Mouse (Mus musculus) kidney, embryonic 16.5 days (tissue): Measurements from ENCODE around the gene Fxyd2. TPM values are rescaled to one million over a fixed set of nuclear protein-coding genes. Genes with fewer than 3 reads are reported as not detected.

ENCODE experiments used
- ATAC-seq: fragments of 200-750 bp; cut with Nextera tagmentation; 2 replicates; pipeline ENCODE4 v1.8.0; 2017; ENCODE audit warnings: moderate TSS enrichment; ENCODE audit not compliant: low FRiP score, low TSS enrichment
- H3K27ac ChIP-seq: fragments of 300-500 bp; sonication (generic); 2 replicates; pipeline ENCODE4 v1.5.1; 2014; ENCODE audit warnings: low read length
- H3K27me3 ChIP-seq: fragments of 300-500 bp; sonication (generic); 2 replicates; pipeline ENCODE4 v1.6.1; 2014; ENCODE audit warnings: low read length, control low read depth, mixed read lengths; ENCODE audit not compliant: insufficient read depth
- H3K36me3 ChIP-seq: fragments of 300-500 bp; sonication (generic); 2 replicates; pipeline ENCODE4 v1.6.1; 2014; ENCODE audit warnings: low read length, control low read depth, mixed read lengths; ENCODE audit not compliant: insufficient read depth
- H3K4me1 ChIP-seq: fragments of 300-500 bp; sonication (generic); 2 replicates; pipeline ENCODE4 v1.6.1; 2014; ENCODE audit warnings: low read length, control low read depth, mixed read lengths; ENCODE audit not compliant: insufficient read depth
- H3K4me2 ChIP-seq: fragments of 300-500 bp; sonication (generic); replicated peaks from 2 replicates; pipeline ENCODE4 v1.6.1; 2014; ENCODE audit warnings: low read depth, low read length
- H3K4me3 ChIP-seq: fragments of 300-500 bp; sonication (generic); 2 replicates; pipeline ENCODE4 v1.5.1; 2014; ENCODE audit warnings: mild to moderate bottlenecking, low read length
- H3K9ac ChIP-seq: fragments of 300-500 bp; sonication (generic); replicated peaks from 2 replicates; pipeline ENCODE4 v1.6.1; 2014; ENCODE audit warnings: low read length
- H3K9me3 ChIP-seq: fragments of 300-500 bp; sonication (generic); 2 replicates; pipeline ENCODE4 v1.6.1; 2016; ENCODE audit warnings: low read length, control low read depth
- WGBS: fragments of 180-500 bp; shearing (Covaris S2); extraction: QIAGEN DNeasy Blood & Tissue Kit; methylation state at CpG from one replicate; pipeline ENCODE4 v1.1.7; 2014; 5-methylcytosine and 5-hydroxymethylcytosine counted together
- polyA plus RNA-seq: library from polyadenylated mRNA; unstranded; fragments of >200 nt; fragmentation: Nextera tagmentation; extraction: Ambion mirVana; gene quantifications from 2 replicates; pipeline ENCODE4 v1.2.1, GENCODE M21; 2015

The Fxyd2 gene
- polyA plus RNA-seq, 1 experiment from 2014 or later = 828 TPM

GRCm38 (mm10) chr9:45388385-45388994, 11.0 kb upstream of the Fxyd2 start:
- 35% methylated on average over 12 of the region's 12 CpGs for WGBS
- H3K27ac ChIP-seq = no peak overlapping the region
- no peak overlapping the region for H3K4me3 ChIP-seq
- H3K4me1 ChIP-seq = no peaks in the 10 kb centered on the region
- H3K36me3 ChIP-seq = peaks cover 6% of the 10 kb centered on the region; the same call in 1 of the 2 replicates
- peak; percentile 81 for ATAC-seq
- H3K27me3 ChIP-seq = no peaks in the 10 kb centered on the region
- no peak overlapping the region for H3K9ac ChIP-seq
- no peak overlapping the region for H3K4me2 ChIP-seq
- no peaks in the 10 kb centered on the region for H3K9me3 ChIP-seq

GRCm38 (mm10) chr9:45389596-45389995, 9.9 kb upstream of the Fxyd2 start:
- no peaks in the 10 kb centered on the region for H3K4me1 ChIP-seq
- no peak for ATAC-seq
- 81% methylated on average over 8 of the region's 8 CpGs for WGBS

GRCm38 (mm10) chr9:45391299-45391698, 8.2 kb upstream of the Fxyd2 start:
- Histone ChIP-seq H3K27me3 (no peaks in the 10 kb centered on the region), H3K4me3 (no peak overlapping the region), H3K4me1 (no peaks in the 10 kb centered on the region), H3K4me2 (no peak overlapping the region), H3K9me3 (no peaks in the 10 kb centered on the region), H3K27ac (no peak overlapping the region), H3K36me3 (peaks cover 14% of the 10 kb centered on the region; the same call in 1 of the 2 replicates), H3K9ac (no peak overlapping the region)
- WGBS = 68% methylated on average over 7 of the region's 7 CpGs
- ATAC-seq = no peak

More at GRCm38 (mm10) chr9:45389596-45389995, 9.9 kb upstream of the Fxyd2 start:
- Histone ChIP-seq H3K27me3 (no peaks in the 10 kb centered on the region), H3K36me3 (peaks cover 11% of the 10 kb centered on the region; the same call in 1 of the 2 replicates), H3K9me3 (no peaks in the 10 kb centered on the region), H3K4me2 (no peak overlapping the region), H3K4me3 (no peak overlapping the region), H3K9ac (no peak overlapping the region), H3K27ac (no peak overlapping the region)

GRCm38 (mm10) chr9:45395218-45395617, 4.3 kb upstream of the Fxyd2 start:
- Histone ChIP-seq H3K36me3 (peaks cover 14% of the 10 kb centered on the region; the same call in 1 of the 2 replicates), H3K4me3 (no peak overlapping the region), H3K27me3 (no peaks in the 10 kb centered on the region), H3K4me1 (no peaks in the 10 kb centered on the region; the same call in 1 of the 2 replicates), H3K9ac (no peak overlapping the region), H3K9me3 (no peaks in the 10 kb centered on the region), H3K27ac (no peak overlapping the region), H3K4me2 (no peak overlapping the region)
- no peak for ATAC-seq
- 80% methylated on average over 6 of the region's 6 CpGs for WGBS

GRCm38 (mm10) chr9:45395796-45396195, 3.7 kb upstream of the Fxyd2 start:
- no peak overlapping the region for H3K4me3 ChIP-seq
- H3K4me1 ChIP-seq = no peaks in the 10 kb centered on the region; the same call in 1 of the 2 replicates
- no peak overlapping the region for H3K4me2 ChIP-seq
- ATAC-seq = no peak
- no peak overlapping the region for H3K27ac ChIP-seq
- H3K27me3 ChIP-seq = no peaks in the 10 kb centered on the region
- no peak overlapping the region for H3K9ac ChIP-seq
- 34% methylated on average over 3 of the region's 3 CpGs for WGBS
- peaks cover 14% of the 10 kb centered on the region; the same call in 1 of the 2 replicates for H3K36me3 ChIP-seq
- no peaks in the 10 kb centered on the region for H3K9me3 ChIP-seq

- WGBS = 36% methylated on average over 1 of the region's 1 CpGs
These were observed 1.1 kb upstream of the Fxyd2 start for GRCm38 (mm10) chr9:45398336-45398735.

GRCm38 (mm10) chr9:45401851-45402250, 2.4 kb downstream of the Fxyd2 start:
- no peak for ATAC-seq
- H3K4me2 ChIP-seq = no peak overlapping the region
- WGBS = 41% methylated on average over 4 of the region's 4 CpGs
- no peak overlapping the region for H3K27ac ChIP-seq
- H3K36me3 ChIP-seq = no peaks in the 10 kb centered on the region
- H3K4me3 ChIP-seq = no peak overlapping the region
- no peaks in the 10 kb centered on the region for H3K9me3 ChIP-seq
- H3K9ac ChIP-seq = no peak overlapping the region
- no peaks in the 10 kb centered on the region for H3K27me3 ChIP-seq
- peaks cover 3% of the 10 kb centered on the region; the same call in 1 of the 2 replicates for H3K4me1 ChIP-seq

More at GRCm38 (mm10) chr9:45398336-45398735, 1.1 kb upstream of the Fxyd2 start:
- Histone ChIP-seq H3K36me3 (peaks cover 9% of the 10 kb centered on the region; the same call in 1 of the 2 replicates), H3K4me3 (no peak overlapping the region), H3K27ac (no peak overlapping the region), H3K9ac (no peak overlapping the region), H3K9me3 (no peaks in the 10 kb centered on the region), H3K4me2 (no peak overlapping the region), H3K27me3 (no peaks in the 10 kb centered on the region), H3K4me1 (no peaks in the 10 kb centered on the region; the same call in 1 of the 2 replicates)
- ATAC-seq = peak; percentile 8; the same call in 1 of the 2 replicates

- no peaks in the 10 kb centered on the region for H3K36me3 ChIP-seq
- 41% methylated on average over 2 of the region's 2 CpGs for WGBS
- no peak overlapping the region for H3K9ac ChIP-seq
- no peaks in the 10 kb centered on the region for H3K9me3 ChIP-seq
- 0 out of 2 replicates have a peak, but pooled peaks cover 4% of the 10 kb centered on the region for H3K4me1 ChIP-seq
- no peaks in the 10 kb centered on the region for H3K27me3 ChIP-seq
- ATAC-seq = 0 out of 2 replicates have a peak, but pooled peaks have one; percentile 37
- 0 out of 2 replicates have a peak overlapping the region, but pooled peaks have one; percentile 29 for H3K27ac ChIP-seq
- no peak overlapping the region for H3K4me3 ChIP-seq
- no peak overlapping the region for H3K4me2 ChIP-seq
These were observed 3.5 kb downstream of the Fxyd2 start for GRCm38 (mm10) chr9:45402957-45403356.

GRCm38 (mm10) chr9:45405694-45406093, 6.2 kb downstream of the Fxyd2 start:
- Histone ChIP-seq H3K4me2 (peak overlapping the region; percentile 34; the same call in 1 of the 2 replicates), H3K36me3 (no peaks in the 10 kb centered on the region), H3K4me1 (0 out of 2 replicates have a peak, but pooled peaks cover 7% of the 10 kb centered on the region), H3K27me3 (no peaks in the 10 kb centered on the region), H3K9ac (no peak overlapping the region; the same call in 1 of the 2 replicates), H3K4me3 (peak overlapping the region; percentile 31), H3K9me3 (no peaks in the 10 kb centered on the region), H3K27ac (peak overlapping the region; percentile 77)
- ATAC-seq = peak; percentile 43; the same call in 1 of the 2 replicates
- WGBS = 55% methylated on average over 5 of the region's 5 CpGs

- WGBS = 78% methylated on average over 3 of the region's 3 CpGs
- peak overlapping the region; percentile 31 for H3K4me3 ChIP-seq
These were observed 7.3 kb downstream of the Fxyd2 start for GRCm38 (mm10) chr9:45406808-45407207.

More at GRCm38 (mm10) chr9:45406808-45407207, 7.3 kb downstream of the Fxyd2 start:
- Histone ChIP-seq H3K27ac (peak overlapping the region; percentile 77), H3K4me1 (peaks cover 7% of the 10 kb centered on the region), H3K36me3 (no peaks in the 10 kb centered on the region), H3K4me2 (peak overlapping the region; percentile 52), H3K9ac (peak overlapping the region; percentile 42; the same call in 1 of the 2 replicates), H3K27me3 (no peaks in the 10 kb centered on the region), H3K9me3 (no peaks in the 10 kb centered on the region)
- ATAC-seq = no peak
